Mouse (Mus musculus): ENCODE results near the gene 2310022A10Rik.

Gene 2310022A10Rik

GRCm38 (mm10) chr7:27540935-27541334 is 12.1 kb upstream of the 2310022A10Rik start:
- in situ Hi-C loops (cut with MboI) = no loop called here

GRCm38 (mm10) chr7:27541431-27541830 is 11.6 kb upstream of the 2310022A10Rik start:
- in situ Hi-C loops (cut with MboI) = no loop called here

- in situ Hi-C loops (cut with MboI) = no loop called here
Measured at GRCm38 (mm10) chr7:27541922-27542321, 11.1 kb upstream of the 2310022A10Rik start.

GRCm38 (mm10) chr7:27542392-27543033 is 10.5 kb upstream of the 2310022A10Rik start:
- in situ Hi-C loops (cut with MboI) = no loop called here

- in situ Hi-C loops (cut with MboI) = no loop called here
Measured at GRCm38 (mm10) chr7:27543065-27543464, 10.0 kb upstream of the 2310022A10Rik start.

- in situ Hi-C loops (cut with MboI) = no loop called here
Measured at GRCm38 (mm10) chr7:27543851-27544250, 9.2 kb upstream of the 2310022A10Rik start.

- in situ Hi-C loops (cut with MboI) = no loop called here
Measured at GRCm38 (mm10) chr7:27544675-27545370, 8.2 kb upstream of the 2310022A10Rik start.

GRCm38 (mm10) chr7:27549597-27549996 is 3.4 kb upstream of the 2310022A10Rik start:
- in situ Hi-C loops (cut with MboI) = no loop called here

GRCm38 (mm10) chr7:27552070-27552469 is 963 bp upstream of the 2310022A10Rik start:
- in situ Hi-C loops (cut with MboI) = no loop called here

- in situ Hi-C loops (cut with MboI) = no loop called here
Measured at GRCm38 (mm10) chr7:27560291-27560887, 7.4 kb downstream of the 2310022A10Rik start.

GRCm38 (mm10) chr7:27560978-27561377 is 7.9 kb downstream of the 2310022A10Rik start:
- in situ Hi-C loops (cut with MboI) = no loop called here

GRCm38 (mm10) chr7:27569580-27570224 is 16.7 kb downstream of the 2310022A10Rik start:
- in situ Hi-C loops (cut with MboI) = no loop called here

- in situ Hi-C loops (cut with MboI) = no loop called here
Measured at GRCm38 (mm10) chr7:27572133-27572532, 19.1 kb downstream of the 2310022A10Rik start.

- in situ Hi-C loops (cut with MboI) = no loop called here
Measured at GRCm38 (mm10) chr7:27574124-27574880, 21.3 kb downstream of the 2310022A10Rik start.

- in situ Hi-C loops (cut with MboI) = no loop called here
Measured at GRCm38 (mm10) chr7:27576914-27577313, 23.9 kb downstream of the 2310022A10Rik start.

GRCm38 (mm10) chr7:27577589-27577988 is 24.6 kb downstream of the 2310022A10Rik start:
- in situ Hi-C loops (cut with MboI) = no loop called here

GRCm38 (mm10) chr7:27578465-27578864 is 25.4 kb downstream of the 2310022A10Rik start:
- in situ Hi-C loops (cut with MboI) = no loop called here

GRCm38 (mm10) chr7:27580380-27581174 is 27.5 kb downstream of the 2310022A10Rik start:
- in situ Hi-C loops (cut with MboI) = no loop called here

- in situ Hi-C loops (cut with MboI) = no loop called here
Measured at GRCm38 (mm10) chr7:27586861-27587260, 33.8 kb downstream of the 2310022A10Rik start.

- in situ Hi-C loops (cut with MboI) = no loop called here
Measured at GRCm38 (mm10) chr7:27587741-27588140, 34.7 kb downstream of the 2310022A10Rik start.

GRCm38 (mm10) chr7:27590088-27590487 is 37.1 kb downstream of the 2310022A10Rik start:
- in situ Hi-C loops (cut with MboI) = no loop called here

Data from mature B cell (primary cell).